Mouse (Mus musculus): ENCODE data around the gene Tollip. TPM values are rescaled to one million over a fixed set of nuclear protein-coding genes. Genes with fewer than 3 reads are reported as not detected.

The Tollip gene
- polyA plus RNA-seq, 1 experiment from 2014 or later: 74.1 TPM

- no peaks in the 10 kb centered on the region for H3K9me3 ChIP-seq
- H3K4me3 ChIP-seq: peak overlapping the region; percentile 95
- H3K36me3 ChIP-seq: no peaks in the 10 kb centered on the region
- H3K9ac ChIP-seq: peak overlapping the region; percentile 99
- ATAC-seq (ENCODE audit: low FRiP score, low read depth): peak; percentile 62
- peak overlapping the region; percentile 96 for H3K27ac ChIP-seq
- peaks cover 74% of the 10 kb centered on the region for H3K4me1 ChIP-seq
- H3K4me2 ChIP-seq (replicated peaks): peak overlapping the region; percentile 84
- under 1% methylated on average over 80 of the region's 84 CpGs for WGBS
- H3K27me3 ChIP-seq (replicated peaks): no peaks in the 10 kb centered on the region; the same call in 1 of the 2 replicates
These were observed 32.1 kb upstream of the Tollip start for GRCm38 (mm10) chr7:141950104-141951013.

GRCm38 (mm10) chr7:141949799-141950103 lies 31.4 kb upstream of the Tollip start:
- Histone ChIP-seq H3K27ac (peak overlapping the region; percentile 96), H3K4me3 (peak overlapping the region; percentile 95), H3K9ac (peak overlapping the region; percentile 99), H3K4me1 (peaks cover 72% of the 10 kb centered on the region), H3K9me3 (no peaks in the 10 kb centered on the region), H3K27me3 (replicated peaks) (no peaks in the 10 kb centered on the region; the same call in 1 of the 2 replicates), H3K4me2 (replicated peaks) (peak overlapping the region; percentile 84), H3K36me3 (no peaks in the 10 kb centered on the region)
- ATAC-seq (ENCODE audit: low FRiP score, low read depth): peak; percentile 26
- 0% methylated on average over 32 of the region's 54 CpGs for WGBS

- H3K4me1 ChIP-seq: peaks cover 66% of the 10 kb centered on the region
These were observed 30.8 kb upstream of the Tollip start, which contains the start of gene Brsk2 for GRCm38 (mm10) chr7:141948906-141949798. TSS of gene Brsk2 (plus strand) at chr7:141949751.

GRCm38 (mm10) chr7:141948045-141948444 lies 29.7 kb upstream of the Tollip start:
- H3K27me3 ChIP-seq (replicated peaks): no peaks in the 10 kb centered on the region; the same call in 1 of the 2 replicates
- WGBS: 83% methylated on average over 1 of the region's 1 CpGs
- peak overlapping the region; percentile 95; the same call in 1 of the 2 replicates for H3K4me3 ChIP-seq
- ATAC-seq (ENCODE audit: low FRiP score, low read depth): no peak
- no peak overlapping the region for H3K27ac ChIP-seq
- H3K9ac ChIP-seq: no peak overlapping the region
- peaks cover 55% of the 10 kb centered on the region for H3K4me1 ChIP-seq
- no peaks in the 10 kb centered on the region for H3K36me3 ChIP-seq
- H3K9me3 ChIP-seq: no peaks in the 10 kb centered on the region
- H3K4me2 ChIP-seq (replicated peaks): peak overlapping the region; percentile 84

More at GRCm38 (mm10) chr7:141948906-141949798, 30.8 kb upstream of the Tollip start, which contains the start of gene Brsk2:
- H3K36me3 ChIP-seq: no peaks in the 10 kb centered on the region
- H3K4me2 ChIP-seq (replicated peaks): peak within 1 kb of the TSS; percentile 84
- peak within 1 kb of the TSS; percentile 99 for H3K9ac ChIP-seq
- peak within 1 kb of the TSS; percentile 96 for H3K27ac ChIP-seq
- under 1% methylated on average over 55 of the region's 55 CpGs for WGBS
- no peaks in the 10 kb centered on the region; the same call in 1 of the 2 replicates for H3K27me3 ChIP-seq (replicated peaks)
- ATAC-seq (ENCODE audit: low FRiP score, low read depth): peak; percentile 86
- no peaks in the 10 kb centered on the region for H3K9me3 ChIP-seq
- peak within 1 kb of the TSS; percentile 95 for H3K4me3 ChIP-seq

- Histone ChIP-seq H3K4me1 (peaks cover 49% of the 10 kb centered on the region), H3K27me3 (replicated peaks) (no peaks in the 10 kb centered on the region; the same call in 1 of the 2 replicates), H3K36me3 (no peaks in the 10 kb centered on the region), H3K9ac (no peak overlapping the region), H3K27ac (no peak overlapping the region), H3K9me3 (no peaks in the 10 kb centered on the region), H3K4me3 (no peak overlapping the region), H3K4me2 (replicated peaks) (no peak overlapping the region; the same call in 1 of the 2 replicates)
- no peak for ATAC-seq (ENCODE audit: low FRiP score, low read depth)
These were observed 29.2 kb upstream of the Tollip start for GRCm38 (mm10) chr7:141947512-141947911.

- Histone ChIP-seq H3K9ac (peak overlapping the region; percentile 33; the same call in 1 of the 2 replicates), H3K27me3 (replicated peaks) (no peaks in the 10 kb centered on the region; the same call in 1 of the 2 replicates), H3K4me3 (no peak overlapping the region), H3K9me3 (no peaks in the 10 kb centered on the region), H3K4me2 (replicated peaks) (peak overlapping the region; percentile 34), H3K36me3 (no peaks in the 10 kb centered on the region), H3K27ac (peak overlapping the region; percentile 60; the same call in 1 of the 2 replicates), H3K4me1 (peaks cover 39% of the 10 kb centered on the region)
- 29% methylated on average over 7 of the region's 7 CpGs for WGBS
- 0 out of 2 replicates have a peak, but pooled peaks have one; percentile 30 for ATAC-seq (ENCODE audit: low FRiP score, low read depth)
These were observed 27.6 kb upstream of the Tollip start for GRCm38 (mm10) chr7:141945927-141946326.

GRCm38 (mm10) chr7:141943444-141943843 lies 25.1 kb upstream of the Tollip start:
- 86% methylated on average over 5 of the region's 5 CpGs for WGBS
- no peak for ATAC-seq (ENCODE audit: low FRiP score, low read depth)
- Histone ChIP-seq H3K4me1 (peaks cover 30% of the 10 kb centered on the region), H3K9me3 (no peaks in the 10 kb centered on the region), H3K4me2 (replicated peaks) (no peak overlapping the region), H3K27ac (no peak overlapping the region), H3K27me3 (replicated peaks) (no peaks in the 10 kb centered on the region), H3K36me3 (no peaks in the 10 kb centered on the region), H3K4me3 (no peak overlapping the region), H3K9ac (no peak overlapping the region)

- no peaks in the 10 kb centered on the region for H3K36me3 ChIP-seq
- 72% methylated on average over 6 of the region's 6 CpGs for WGBS
- no peaks in the 10 kb centered on the region for H3K9me3 ChIP-seq
- no peak overlapping the region for H3K4me2 ChIP-seq (replicated peaks)
- no peak overlapping the region for H3K4me3 ChIP-seq
- no peak; the same call in 1 of the 2 replicates for ATAC-seq (ENCODE audit: low FRiP score, low read depth)
- H3K27ac ChIP-seq: peak overlapping the region; percentile 9
- no peak overlapping the region for H3K9ac ChIP-seq
- H3K4me1 ChIP-seq: peaks cover 13% of the 10 kb centered on the region
- H3K27me3 ChIP-seq (replicated peaks): no peaks in the 10 kb centered on the region
These were observed 16.6 kb upstream of the Tollip start for GRCm38 (mm10) chr7:141934951-141935350.

- no peaks in the 10 kb centered on the region for H3K27me3 ChIP-seq (replicated peaks)
- H3K9ac ChIP-seq: no peak overlapping the region
- WGBS: 42% methylated on average over 7 of the region's 7 CpGs
- peak overlapping the region; percentile 50 for H3K27ac ChIP-seq
- H3K4me2 ChIP-seq (replicated peaks): no peak overlapping the region
- H3K36me3 ChIP-seq: no peaks in the 10 kb centered on the region
- peaks cover 13% of the 10 kb centered on the region for H3K4me1 ChIP-seq
- no peaks in the 10 kb centered on the region for H3K9me3 ChIP-seq
- H3K4me3 ChIP-seq: no peak overlapping the region
- peak; percentile 96 for ATAC-seq (ENCODE audit: low FRiP score, low read depth)
These were observed 16.0 kb upstream of the Tollip start for GRCm38 (mm10) chr7:141934128-141934898.

- H3K27ac ChIP-seq: no peak overlapping the region
- H3K9me3 ChIP-seq: no peaks in the 10 kb centered on the region
- WGBS: 78% methylated on average over 10 of the region's 10 CpGs
- H3K4me3 ChIP-seq: no peak overlapping the region
- no peaks in the 10 kb centered on the region for H3K27me3 ChIP-seq (replicated peaks)
- H3K4me1 ChIP-seq: peaks cover 2% of the 10 kb centered on the region; the same call in 1 of the 2 replicates
- H3K36me3 ChIP-seq: no peaks in the 10 kb centered on the region
- ATAC-seq (ENCODE audit: low FRiP score, low read depth): no peak
- H3K4me2 ChIP-seq (replicated peaks): no peak overlapping the region
- 0 out of 2 replicates have a peak overlapping the region, but pooled peaks have one; percentile 2 for H3K9ac ChIP-seq
These were observed 10.3 kb upstream of the Tollip start for GRCm38 (mm10) chr7:141928642-141929041.

- no peaks in the 10 kb centered on the region for H3K27me3 ChIP-seq (replicated peaks)
- no peak overlapping the region for H3K4me2 ChIP-seq (replicated peaks)
- H3K27ac ChIP-seq: no peak overlapping the region
- no peak overlapping the region for H3K4me3 ChIP-seq
- WGBS: 11% methylated on average over 7 of the region's 7 CpGs
- H3K4me1 ChIP-seq: 0 out of 2 replicates have a peak, but pooled peaks cover 2% of the 10 kb centered on the region
- no peaks in the 10 kb centered on the region for H3K9me3 ChIP-seq
- H3K9ac ChIP-seq: no peak overlapping the region
- no peaks in the 10 kb centered on the region for H3K36me3 ChIP-seq
- ATAC-seq (ENCODE audit: low FRiP score, low read depth): peak; percentile 68; the same call in 1 of the 2 replicates
These were observed 6.6 kb upstream of the Tollip start for GRCm38 (mm10) chr7:141924917-141925316.

Measured in neural tube, embryonic 12.5 days (tissue).